Mouse (Mus musculus) liver, adult 2 months (tissue): Measurements from ENCODE around the gene Immp1l.

Experiments
- CTCF ChIP-seq: fragments of 200-500 bp; IDR thresholded peaks from 2 replicates; pipeline ENCODE4 v1.5.1; 2011; ENCODE audit warnings: low read depth, low read length, control low read depth
- POLR2A ChIP-seq: fragments of 200-500 bp; IDR thresholded peaks from 2 replicates; pipeline ENCODE4 v1.6.1; 2011; ENCODE audit warnings: low read length, control low read depth; ENCODE audit not compliant: insufficient read depth; ENCODE audit errors: extremely low read depth

GRCm38 (mm10) chr2:105950131-105950530, 45.7 kb downstream of the Immp1l start:
- TF ChIP-seq CTCF (no peak), POLR2A (no peak)
